22 mouse cellular contexts compared by ENCODE assay signal in genomic region chr17:24844525-24844924, GRCm38 (mm10). TPM values are rescaled to one million over a fixed set of nuclear protein-coding genes. Genes with fewer than 3 reads are reported as not detected.
DNase-seq lines count a peak whose midpoint lies in the region; ATAC-seq and TF ChIP-seq lines count a peak whose summit lies in the region.
"Had no signal": no experiment of that assay in that cellular context is flagged by ENCODE, and none has a peak within 500 bp of the region (broad histone marks: within the 10 kb centered on the region; RNA-seq: fewer than 3 reads in every experiment).

No protein-coding gene starts in this region.

- peaks cover 27% of the 10 kb centered on the region for H3K4me1 ChIP-seq in heart, embryonic 13.5 days
- H3K4me1 ChIP-seq in heart, embryonic 10.5 days = peaks cover 10% of the 10 kb centered on the region
- peaks cover 17% of the 10 kb centered on the region for H3K4me1 ChIP-seq in heart, postnatal 0 days (ENCODE audit: control insufficient read depth, insufficient read depth)
- H3K4me1 ChIP-seq in intestine, embryonic 16.5 days (ENCODE audit: control insufficient read depth, insufficient read depth, low read length) = peaks cover 5% of the 10 kb centered on the region; the same call in 1 of the 2 replicates

- no peak for ATAC-seq in heart, embryonic 13.5 days (ENCODE audit: extremely low read depth, insufficient number of reproducible peaks, low FRiP score, low TSS enrichment)
- ATAC-seq in heart, postnatal 0 days (ENCODE audit: insufficient read depth, low read depth) = no peak
- peak; percentile 75 for ATAC-seq in intestine, embryonic 16.5 days
- ATAC-seq: forebrain, embryonic 13.5 days; forebrain, postnatal 0 days; hindbrain, postnatal 0 days had no signal

- no peak overlapping the region for H3K4me3 ChIP-seq in heart, embryonic 13.5 days
- no peak overlapping the region for H3K4me3 ChIP-seq in heart, embryonic 10.5 days
- no peak overlapping the region for H3K4me3 ChIP-seq in heart, postnatal 0 days (ENCODE audit: low read depth, low read length)
- no peak overlapping the region for H3K4me3 ChIP-seq in intestine, embryonic 16.5 days (ENCODE audit: low read length)
- H3K4me3 ChIP-seq: embryonic facial prominence, embryonic 10.5 days; forebrain, embryonic 13.5 days; hindbrain, embryonic 13.5 days had no signal

- TF ChIP-seq EP300 in heart, postnatal 0 days (IDR thresholded peaks at IDR 0.05; ENCODE audit: low read depth) = no peak

- 38% methylated on average over 9 of the region's 9 CpGs for WGBS in heart, embryonic 13.5 days
- WGBS in heart, embryonic 10.5 days = 47% methylated on average over 9 of the region's 9 CpGs
- 38% methylated on average over 9 of the region's 9 CpGs for WGBS in heart, postnatal 0 days
- 37% methylated on average over 9 of the region's 9 CpGs for WGBS in intestine, embryonic 16.5 days

- H3K9ac ChIP-seq in heart, embryonic 13.5 days = peak overlapping the region; percentile 54; the same call in 1 of the 2 replicates
- no peak overlapping the region; the same call in 1 of the 2 replicates for H3K9ac ChIP-seq in heart, postnatal 0 days (replicated peaks; ENCODE audit: low read depth, low read length)
- H3K9ac ChIP-seq in intestine, embryonic 16.5 days (ENCODE audit: low read depth, low read length) = peak overlapping the region; percentile 7; the same call in 1 of the 2 replicates
- H3K9ac ChIP-seq: forebrain, embryonic 13.5 days; forebrain, postnatal 0 days; hindbrain, embryonic 13.5 days had no signal

- DNase-seq in heart, embryonic 10.5 days (ENCODE audit: low spot score) = no peak
- no peak for DNase-seq in heart, postnatal 0 days (ENCODE audit: low spot score)
- DNase-seq in heart, postnatal 14 days = no peak
- DNase-seq in adrenal gland, postnatal 4 days (ENCODE audit: low spot score in 2 of 2) = no peak
- DNase-seq in thymus, postnatal 14 days = no peak
- DNase-seq: adrenal gland, adult 2 months; adrenal gland, postnatal 25 days; cerebellum, adult 2 months; cerebellum, postnatal 10 days; forebrain, postnatal 0 days; gastrocnemius, postnatal 14 days; kidney, adult 11 months; kidney, adult 9 months had no signal

- no peaks in the 10 kb centered on the region for H3K36me3 ChIP-seq in heart, embryonic 13.5 days
- no peaks in the 10 kb centered on the region for H3K36me3 ChIP-seq in heart, embryonic 10.5 days
- H3K36me3 ChIP-seq in heart, postnatal 0 days (replicated peaks; ENCODE audit: control insufficient read depth, insufficient read depth, low read length) = no peaks in the 10 kb centered on the region
- H3K36me3 ChIP-seq in intestine, embryonic 16.5 days (ENCODE audit: control insufficient read depth, insufficient read depth, low read length) = no peaks in the 10 kb centered on the region
- H3K36me3 ChIP-seq: embryonic facial prominence, embryonic 10.5 days; hindbrain, embryonic 13.5 days had no signal

- peak overlapping the region; percentile 39 for H3K27ac ChIP-seq in heart, embryonic 13.5 days (replicated peaks)
- H3K27ac ChIP-seq in heart, embryonic 10.5 days = no peak overlapping the region
- H3K27ac ChIP-seq in heart, postnatal 0 days (ENCODE audit: low read depth) = peak overlapping the region; percentile 64
- H3K27ac ChIP-seq in intestine, embryonic 16.5 days (ENCODE audit: low read length) = peak overlapping the region; percentile 75
- H3K27ac ChIP-seq: embryonic facial prominence, embryonic 10.5 days; forebrain, embryonic 13.5 days; hindbrain, embryonic 13.5 days; hindbrain, postnatal 0 days had no signal

- H3K4me2 ChIP-seq in heart, embryonic 13.5 days = peak overlapping the region; percentile 52
- H3K4me2 ChIP-seq in heart, postnatal 0 days (ENCODE audit: low read depth, low read length) = peak overlapping the region; percentile 48
- peak overlapping the region; percentile 20 for H3K4me2 ChIP-seq in intestine, embryonic 16.5 days (ENCODE audit: low read depth, low read length)
- H3K4me2 ChIP-seq: forebrain, embryonic 13.5 days; hindbrain, embryonic 13.5 days had no signal

- intact Hi-C loops in heart, postnatal 14 days (cut with DNase I) = no loop called here

- H3K9me3 ChIP-seq in heart, embryonic 13.5 days = no peaks in the 10 kb centered on the region
- H3K9me3 ChIP-seq in heart, embryonic 10.5 days = no peaks in the 10 kb centered on the region
- no peaks in the 10 kb centered on the region for H3K9me3 ChIP-seq in heart, postnatal 0 days (replicated peaks; ENCODE audit: control insufficient read depth, low read length)
- no peaks in the 10 kb centered on the region for H3K9me3 ChIP-seq in intestine, embryonic 16.5 days (ENCODE audit: control insufficient read depth, low read length)
- H3K9me3 ChIP-seq: embryonic facial prominence, embryonic 10.5 days; forebrain, embryonic 13.5 days; hindbrain, embryonic 13.5 days had no signal

- TF ChIP-seq CTCF in heart, postnatal 0 days (IDR thresholded peaks at IDR 0.05; ENCODE audit: low read depth) = no peak

- peaks cover 45% of the 10 kb centered on the region for H3K27me3 ChIP-seq in heart, embryonic 13.5 days (replicated peaks)
- H3K27me3 ChIP-seq in heart, embryonic 10.5 days (ENCODE audit: insufficient read depth, poor library complexity, severe bottlenecking) = peaks cover 14% of the 10 kb centered on the region
- H3K27me3 ChIP-seq in heart, postnatal 0 days (ENCODE audit: control insufficient read depth, insufficient read depth, low read length) = no peaks in the 10 kb centered on the region
- H3K27me3 ChIP-seq in intestine, embryonic 16.5 days (replicated peaks; ENCODE audit: control insufficient read depth, insufficient read depth, low read length) = no peaks in the 10 kb centered on the region

RNA-seq across cellular contexts. Expression of gene Hagh, which starts 4.6 kb away (rescaled TPM):
- polyA plus RNA-seq in heart, embryonic 13.5 days (2015; fragmentation: Nextera tagmentation; extraction: Ambion mirVana) = 47.3 and 54.5 TPM in 2 replicates
- 38.9 and 49.0 TPM in 2 replicates for polyA plus RNA-seq in heart, embryonic 10.5 days (2016; fragmentation: Nextera tagmentation; extraction: Ambion mirVana)
- 79.2 and 129 TPM in 2 replicates for total RNA-seq in heart, postnatal 0 days (2014; rRNA removed; ENCODE audit: low replicate concordance)
- polyA plus RNA-seq in heart, postnatal 0 days (2015; fragmentation: Nextera tagmentation; extraction: Ambion mirVana) = 114 and 116 TPM in 2 replicates
- total RNA-seq in heart, postnatal 14 days (2021) = 100 to 1,000 TPM; 109 to 122 TPM
- 86.5 and 95.5 TPM in 2 replicates for polyA plus RNA-seq in intestine, embryonic 16.5 days (2015; fragmentation: Nextera tagmentation; extraction: Ambion mirVana)
- 10 to 100 TPM; 67.0 to 77.5 TPM for total RNA-seq in adrenal gland, postnatal 4 days (2021)

RNA-seq across cellular contexts. Expression of gene Fahd1, which starts 5.6 kb away (rescaled TPM):
- 36.9 and 39.7 TPM in 2 replicates for polyA plus RNA-seq in heart, embryonic 13.5 days (2015; fragmentation: Nextera tagmentation; extraction: Ambion mirVana)
- 31.4 and 37.8 TPM in 2 replicates for polyA plus RNA-seq in heart, embryonic 10.5 days (2016; fragmentation: Nextera tagmentation; extraction: Ambion mirVana)
- 37.4 and 60.1 TPM in 2 replicates for total RNA-seq in heart, postnatal 0 days (2014; rRNA removed; ENCODE audit: low replicate concordance)
- 86.4 and 88.6 TPM in 2 replicates for polyA plus RNA-seq in heart, postnatal 0 days (2015; fragmentation: Nextera tagmentation; extraction: Ambion mirVana)
- 10 to 100 TPM; 70.8 to 78.1 TPM for total RNA-seq in heart, postnatal 14 days (2021)
- 115 and 132 TPM in 2 replicates for polyA plus RNA-seq in intestine, embryonic 16.5 days (2015; fragmentation: Nextera tagmentation; extraction: Ambion mirVana)
- total RNA-seq in adrenal gland, postnatal 4 days (2021) = 10 to 100 TPM; 28.9 to 30.5 TPM

RNA-seq across cellular contexts. Expression of gene Igfals, which starts 21.3 kb away (rescaled TPM):
- polyA plus RNA-seq in heart, embryonic 13.5 days (2015; fragmentation: Nextera tagmentation; extraction: Ambion mirVana) = 0.11 and 0.50 TPM in 2 replicates
- 0.21 and 0.85 TPM in 2 replicates for polyA plus RNA-seq in heart, embryonic 10.5 days (2016; fragmentation: Nextera tagmentation; extraction: Ambion mirVana)
- 1.7 TPM in 2 replicates for total RNA-seq in heart, postnatal 0 days (2014; rRNA removed; ENCODE audit: low replicate concordance)
- 0.44 and 0.53 TPM in 2 replicates for polyA plus RNA-seq in heart, postnatal 0 days (2015; fragmentation: Nextera tagmentation; extraction: Ambion mirVana)
- total RNA-seq in heart, postnatal 14 days (2021) = 1 to 10 TPM; 8.3 to 8.4 TPM
- polyA plus RNA-seq in intestine, embryonic 16.5 days (2015; fragmentation: Nextera tagmentation; extraction: Ambion mirVana) = 6.2 and 7.4 TPM in 2 replicates
- 1 to 10 TPM; 2.0 to 7.4 TPM for total RNA-seq in adrenal gland, postnatal 4 days (2021)
- total RNA-seq: hematopoietic stem cell, adult 5-6 weeks had no signal

RNA-seq across cellular contexts. Expression of gene Meiob, which starts 40.4 kb away (rescaled TPM):
- not detected in 2 replicates for polyA plus RNA-seq in heart, embryonic 13.5 days (2015; fragmentation: Nextera tagmentation; extraction: Ambion mirVana)
- polyA plus RNA-seq in heart, embryonic 10.5 days (2016; fragmentation: Nextera tagmentation; extraction: Ambion mirVana) = not detected in 2 replicates
- not detected in 2 replicates for total RNA-seq in heart, postnatal 0 days (2014; rRNA removed; ENCODE audit: low replicate concordance)
- polyA plus RNA-seq in heart, postnatal 0 days (2015; fragmentation: Nextera tagmentation; extraction: Ambion mirVana) = 0.10 TPM in 1 of 2 replicates, not detected in the other
- total RNA-seq in heart, postnatal 14 days (2021) = not detected
- polyA plus RNA-seq in intestine, embryonic 16.5 days (2015; fragmentation: Nextera tagmentation; extraction: Ambion mirVana) = not detected in 2 replicates
- 1 to 10 TPM in 1 of 2 experiments, under 1 TPM in 1; 0.64 to 1.3 TPM for total RNA-seq in adrenal gland, postnatal 4 days (2021)
- total RNA-seq: forebrain, postnatal 0 days; gastrocnemius, adult 18-20 months; gastrocnemius, postnatal 14 days; hematopoietic stem cell, adult 5-6 weeks; hindbrain, postnatal 0 days had no signal
- polyA plus RNA-seq: adrenal gland, adult 2 months; cerebellum, adult 2 months; embryonic facial prominence, embryonic 10.5 days; embryonic facial prominence, embryonic 14.5 days; forebrain, embryonic 13.5 days; hindbrain, embryonic 13.5 days; hindbrain, postnatal 0 days had no signal

RNA-seq across cellular contexts. Expression of gene Nubp2, which starts 41.6 kb away (rescaled TPM):
- polyA plus RNA-seq in heart, embryonic 13.5 days (2015; fragmentation: Nextera tagmentation; extraction: Ambion mirVana) = 36.1 and 41.4 TPM in 2 replicates
- 59.1 and 71.0 TPM in 2 replicates for polyA plus RNA-seq in heart, embryonic 10.5 days (2016; fragmentation: Nextera tagmentation; extraction: Ambion mirVana)
- total RNA-seq in heart, postnatal 0 days (2014; rRNA removed; ENCODE audit: low replicate concordance) = 36.6 and 44.9 TPM in 2 replicates
- polyA plus RNA-seq in heart, postnatal 0 days (2015; fragmentation: Nextera tagmentation; extraction: Ambion mirVana) = 29.8 and 31.3 TPM in 2 replicates
- total RNA-seq in heart, postnatal 14 days (2021) = 10 to 100 TPM; 19.9 to 21.8 TPM
- 58.9 and 61.3 TPM in 2 replicates for polyA plus RNA-seq in intestine, embryonic 16.5 days (2015; fragmentation: Nextera tagmentation; extraction: Ambion mirVana)
- 10 to 100 TPM; 51.9 to 55.3 TPM for total RNA-seq in adrenal gland, postnatal 4 days (2021)
